In the genomic region with DNA sequence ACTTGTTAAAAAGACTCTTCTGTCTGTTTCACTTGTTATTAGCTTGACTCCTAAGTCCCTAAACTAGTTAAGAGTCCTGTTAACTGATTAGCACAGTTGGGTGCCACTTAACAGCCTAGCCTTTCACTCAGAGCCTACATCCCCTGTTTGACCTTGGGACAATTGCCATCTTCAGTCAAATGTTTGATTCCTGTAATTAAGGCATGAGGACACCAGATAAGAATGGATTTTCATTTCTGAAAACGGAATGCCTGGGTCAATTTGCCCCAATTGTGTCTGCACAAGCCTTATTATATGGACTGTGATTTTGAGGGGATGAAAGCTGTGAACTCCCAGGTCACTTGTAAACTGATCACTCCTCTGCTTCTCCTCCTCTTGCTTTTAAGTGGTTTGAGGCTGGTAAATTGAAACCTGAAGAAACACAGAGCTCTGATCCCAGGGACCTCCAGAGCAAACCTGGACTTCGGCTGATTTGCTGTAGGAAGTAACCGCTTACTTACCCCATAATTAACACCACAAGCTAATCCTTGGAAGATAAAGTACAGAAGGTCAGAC, we compare ENCODE assay signal across 18 mouse cellular contexts.
DNase-seq lines count a peak whose midpoint lies in the region; TF ChIP-seq lines count a peak whose summit lies in the region.
"Had no signal": no experiment of that assay in that cellular context is flagged by ENCODE, and none has a peak within 500 bp of the region (broad histone marks: within the 10 kb centered on the region; RNA-seq: fewer than 3 reads in every experiment).

No protein-coding gene starts in this region.

- H3K36me3 ChIP-seq in embryonic facial prominence, embryonic 10.5 days (replicated peaks), result no peaks in the 10 kb centered on the region
- no peaks in the 10 kb centered on the region for H3K36me3 ChIP-seq in thymus, adult 2 months (ENCODE audit: control insufficient read depth, insufficient read depth, low read length)
- H3K36me3 ChIP-seq: embryonic facial prominence, embryonic 12.5 days; forebrain, embryonic 15.5 days; G1E; heart, embryonic 15.5 days had no signal

- H3K4me1 ChIP-seq in embryonic facial prominence, embryonic 10.5 days, result peaks cover 14% of the 10 kb centered on the region
- H3K4me1 ChIP-seq in thymus, adult 2 months (replicated peaks; ENCODE audit: control insufficient read depth, insufficient read depth, low read length), result no peaks in the 10 kb centered on the region
- H3K4me1 ChIP-seq: forebrain, embryonic 15.5 days; heart, embryonic 15.5 days had no signal

- no peaks in the 10 kb centered on the region for H3K9me3 ChIP-seq in embryonic facial prominence, embryonic 10.5 days
- H3K9me3 ChIP-seq: embryonic facial prominence, embryonic 12.5 days; forebrain, embryonic 15.5 days; G1E; heart, embryonic 15.5 days had no signal

- H3K27ac ChIP-seq in embryonic facial prominence, embryonic 10.5 days (replicated peaks), result no peak overlapping the region
- H3K27ac ChIP-seq in thymus, adult 2 months (ENCODE audit: control insufficient read depth, insufficient read depth, low read length), result no peak overlapping the region
- H3K27ac ChIP-seq: embryonic facial prominence, embryonic 12.5 days; forebrain, embryonic 15.5 days; heart, adult 2 months; heart, embryonic 15.5 days; hindbrain, embryonic 14.5 days had no signal

- no peak overlapping the region for H3K4me3 ChIP-seq in embryonic facial prominence, embryonic 10.5 days
- no peak overlapping the region for H3K4me3 ChIP-seq in thymus, adult 2 months (ENCODE audit: control insufficient read depth, insufficient read depth, low read length)
- H3K4me3 ChIP-seq: embryonic facial prominence, embryonic 12.5 days; forebrain, embryonic 15.5 days; heart, adult 2 months; heart, embryonic 15.5 days had no signal

- 17% methylated on average over 3 of the region's 3 CpGs for WGBS in embryonic facial prominence, embryonic 10.5 days
- 51% methylated on average over 3 of the region's 3 CpGs for WGBS in thymus, adult 2 months

- no peaks in the 10 kb centered on the region; the same call in 1 of the 2 replicates for H3K27me3 ChIP-seq in embryonic facial prominence, embryonic 10.5 days (replicated peaks; ENCODE audit: low read depth, poor library complexity, severe bottlenecking)
- H3K27me3 ChIP-seq in thymus, adult 2 months (ENCODE audit: control insufficient read depth, insufficient read depth, low read length), result no peaks in the 10 kb centered on the region
- H3K27me3 ChIP-seq: embryonic facial prominence, embryonic 12.5 days; forebrain, embryonic 15.5 days; heart, embryonic 15.5 days had no signal

- TF ChIP-seq POLR2A in thymus, adult 2 months (IDR thresholded peaks at IDR 0.05; ENCODE audit: control insufficient read depth, extremely low read depth, insufficient read depth, low read length, poor library complexity), result no peak

- peak; percentile 18 for DNase-seq in retina, embryonic 14.5 days (ENCODE audit: low spot score)
- no peak for DNase-seq in retina, postnatal 1 day
- DNase-seq in embryo, embryonic 10 days (ENCODE audit: low spot score), result peak; percentile 15
- DNase-seq in embryonic facial prominence, embryonic 10.5 days (ENCODE audit: low spot score), result peak; percentile 27
- DNase-seq in thymus, adult 2 months, result no peak
- no peak for DNase-seq in layer of hippocampus, postnatal 36 days
- DNase-seq in cerebellum, adult 11 months, result no peak
- DNase-seq: adrenal gland, postnatal 14 days; cerebellum, adult 18-20 months; cerebellum, postnatal 10 days; gastrocnemius, postnatal 14 days; heart, adult 2 months; heart, postnatal 14 days had no signal

- no peak for TF ChIP-seq CTCF in thymus, adult 2 months (IDR thresholded peaks at IDR 0.05; ENCODE audit: borderline replicate concordance, control insufficient read depth, extremely low read depth, insufficient read depth, low read length, poor library complexity)

Comparison
In these comparisons a context has a peak if more than half of its experiments do, and no peak if none do; other contexts are left out.
1. DNase-seq: peak in retina, embryonic 14.5 days (single experiment), embryo, embryonic 10 days (single experiment) and embryonic facial prominence, embryonic 10.5 days (single experiment); none in retina, postnatal 1 day (single experiment), thymus, adult 2 months (single experiment), layer of hippocampus, postnatal 36 days (0 of 2) and cerebellum, adult 11 months (single experiment).